Mouse (Mus musculus) left cerebral cortex, postnatal 25 days (tissue): Measurements from ENCODE around the gene Nipsnap2. TPM values are rescaled to one million over a fixed set of nuclear protein-coding genes. Genes with fewer than 3 reads are reported as not detected.
"Not testable (repeated sequence)": the region's sequence is repeated elsewhere in the genome, so short reads cannot be mapped to it uniquely, and the experiment has no call there.

Experiments used
- DNase-seq, 2 experiments: peaks; one replicate each; pipeline ENCODE4 v3.0.0; 2022; ENCODE audit warnings: low spot score in 2 of 2, mixed read lengths in 1 of 2
- intact Hi-C: fragments of 180-260 bp; cut with DNase I; formaldehyde crosslinking; loops from one replicate; pipeline ENCODE4 v1.15.1; 2025
- total RNA-seq, 2 experiments: library from RNA; stranded (reverse); gene quantifications; 2 replicates each; pipeline ENCODE4 v1.2.3; 2021

Gene Nipsnap2
- total RNA-seq, 2 experiments from 2014 or later, result 76.9 to 79.4 TPM

GRCm38 (mm10) chr5:129744050-129744449 is 19.2 kb downstream of the Nipsnap2 start:
- DNase-seq, result no peak
- intact Hi-C loops, result no loop called here

- intact Hi-C loops, result no loop called here
- no peak for DNase-seq
Measured at GRCm38 (mm10) chr5:129756886-129757285, 32.0 kb downstream of the Nipsnap2 start.

GRCm38 (mm10) chr5:129759929-129760480 is 35.1 kb downstream of the Nipsnap2 start:
- intact Hi-C loops, result no loop called here

GRCm38 (mm10) chr5:129761865-129762540 is 37.1 kb downstream of the Nipsnap2 start:
- intact Hi-C loops, result no loop called here
- peak; percentile 27 to 50 for DNase-seq

More at GRCm38 (mm10) chr5:129759929-129760480, 35.1 kb downstream of the Nipsnap2 start:
- no peak for DNase-seq

GRCm38 (mm10) chr5:129770443-129771355 is 45.8 kb downstream of the Nipsnap2 start:
- DNase-seq, result no peak
- intact Hi-C loops, result no loop called here

GRCm38 (mm10) chr5:129772433-129772832 is 47.6 kb downstream of the Nipsnap2 start:
- no peak for DNase-seq
- intact Hi-C loops, result no loop called here

- DNase-seq, result peak in 1 of 2 experiments; percentile 39
- intact Hi-C loops, result not testable (repeated sequence)
Measured at GRCm38 (mm10) chr5:129773330-129773729, 48.5 kb downstream of the Nipsnap2 start.

- no peak for DNase-seq
- intact Hi-C loops, result no loop called here
Measured at GRCm38 (mm10) chr5:129774661-129775060, 49.8 kb downstream of the Nipsnap2 start.

- no peak for DNase-seq
- intact Hi-C loops, result no loop called here
Measured at GRCm38 (mm10) chr5:129778348-129778995, 53.6 kb downstream of the Nipsnap2 start.

- intact Hi-C loops, result no loop called here
Measured at GRCm38 (mm10) chr5:129778996-129779716, 54.3 kb downstream of the Nipsnap2 start.

GRCm38 (mm10) chr5:129780131-129780530 is 55.3 kb downstream of the Nipsnap2 start:
- no peak for DNase-seq
- intact Hi-C loops, result no loop called here

More at GRCm38 (mm10) chr5:129778996-129779716, 54.3 kb downstream of the Nipsnap2 start:
- peak; percentile 77 to 89 for DNase-seq

- no peak for DNase-seq
- intact Hi-C loops, result no loop called here
Measured at GRCm38 (mm10) chr5:129782211-129782610, 57.3 kb downstream of the Nipsnap2 start.

- intact Hi-C loops, result no loop called here
Measured at GRCm38 (mm10) chr5:129785235-129785870, 60.5 kb downstream of the Nipsnap2 start.

GRCm38 (mm10) chr5:129786161-129786560 is 61.3 kb downstream of the Nipsnap2 start:
- DNase-seq, result peak in 1 of 2 experiments; percentile 9
- intact Hi-C loops, result no loop called here

More at GRCm38 (mm10) chr5:129785235-129785870, 60.5 kb downstream of the Nipsnap2 start:
- no peak for DNase-seq

- peak; percentile 97 to 99 for DNase-seq
- intact Hi-C loops, result no loop called here
Measured at GRCm38 (mm10) chr5:129786818-129787790, 62.2 kb downstream of the Nipsnap2 start, which contains the start of gene Psph. TSS of gene Psph (minus strand) at chr5:129787449.

- no peak for DNase-seq
Measured at GRCm38 (mm10) chr5:129787818-129788593, 63.1 kb downstream of the Nipsnap2 start.

GRCm38 (mm10) chr5:129790591-129790990 is 65.7 kb downstream of the Nipsnap2 start:
- DNase-seq, intact Hi-C loops: not testable (repeated sequence)

More at GRCm38 (mm10) chr5:129787818-129788593, 63.1 kb downstream of the Nipsnap2 start:
- intact Hi-C loops, result no loop called here
